Mouse (Mus musculus) ES-CJ7 (cell line): ENCODE results near the gene Ddx39b.

Experiments used
- DNase-seq: peaks from one replicate; pipeline ENCODE4 v3.0.0; 2011; ENCODE audit warnings: low read depth, low spot score

Gene Ddx39b

GRCm38 (mm10) chr17:35243086-35243485 lies 1.5 kb downstream of the Ddx39b start:
- peak; percentile 71 for DNase-seq

GRCm38 (mm10) chr17:35244999-35245398 lies 3.5 kb downstream of the Ddx39b start:
- no peak for DNase-seq

- peak; percentile 55 for DNase-seq
Observed at GRCm38 (mm10) chr17:35245731-35246623, 4.4 kb downstream of the Ddx39b start.

- DNase-seq: no peak
Observed at GRCm38 (mm10) chr17:35247144-35247543, 5.6 kb downstream of the Ddx39b start.

GRCm38 (mm10) chr17:35248986-35249385 lies 7.4 kb downstream of the Ddx39b start:
- DNase-seq: no peak

GRCm38 (mm10) chr17:35249451-35250197 lies 8.1 kb downstream of the Ddx39b start:
- no peak for DNase-seq

- DNase-seq: no peak
Observed at GRCm38 (mm10) chr17:35250348-35251120, 9.0 kb downstream of the Ddx39b start.

GRCm38 (mm10) chr17:35251162-35251719 lies 9.7 kb downstream of the Ddx39b start:
- DNase-seq: no peak

- DNase-seq: no peak
Observed at GRCm38 (mm10) chr17:35251981-35252380, 10.4 kb downstream of the Ddx39b start.

- no peak for DNase-seq
Observed at GRCm38 (mm10) chr17:35252619-35253292, 11.2 kb downstream of the Ddx39b start.

- no peak for DNase-seq
Observed at GRCm38 (mm10) chr17:35253293-35254093, 11.9 kb downstream of the Ddx39b start.

- peak; percentile 70 for DNase-seq
Observed at GRCm38 (mm10) chr17:35254241-35255098, 12.9 kb downstream of the Ddx39b start.

- DNase-seq: no peak
Observed at GRCm38 (mm10) chr17:35255301-35255700, 13.8 kb downstream of the Ddx39b start.

GRCm38 (mm10) chr17:35255704-35256103 lies 14.2 kb downstream of the Ddx39b start:
- DNase-seq: no peak

- DNase-seq: no peak
Observed at GRCm38 (mm10) chr17:35257378-35257777, 15.8 kb downstream of the Ddx39b start.

GRCm38 (mm10) chr17:35257824-35258491 lies 16.4 kb downstream of the Ddx39b start:
- peak; percentile 93 for DNase-seq

GRCm38 (mm10) chr17:35258492-35259478 lies 17.2 kb downstream of the Ddx39b start:
- DNase-seq: no peak
